ENCODE assay signal across 16 mouse cellular contexts in genomic region chr19:55101659-55102058, GRCm38 (mm10). TPM values are rescaled to one million over a fixed set of nuclear protein-coding genes. Genes with fewer than 3 reads are reported as not detected.
DNase-seq lines count a peak whose midpoint lies in the region; ATAC-seq and TF ChIP-seq lines count a peak whose summit lies in the region.
"Had no signal": no experiment of that assay in that cellular context is flagged by ENCODE, and none has a peak within 500 bp of the region (broad histone marks: within the 10 kb centered on the region; RNA-seq: fewer than 3 reads in every experiment).

No protein-coding gene starts in this region.

- WGBS in heart, postnatal 0 days: 68% methylated on average over 4 of the region's 4 CpGs
- 80% methylated on average over 4 of the region's 4 CpGs for WGBS in heart, embryonic 12.5 days
- WGBS in lung, embryonic 14.5 days: 67% methylated on average over 4 of the region's 4 CpGs

- no peak for TF ChIP-seq POLR2A in myocyte (IDR thresholded peaks at IDR 0.05; ENCODE audit: insufficient read length, low read depth)

- H3K36me3 ChIP-seq in heart, postnatal 0 days (replicated peaks; ENCODE audit: control insufficient read depth, insufficient read depth, low read length): no peaks in the 10 kb centered on the region
- H3K36me3 ChIP-seq in heart, embryonic 12.5 days: no peaks in the 10 kb centered on the region
- no peaks in the 10 kb centered on the region for H3K36me3 ChIP-seq in lung, embryonic 14.5 days (ENCODE audit: insufficient read depth)
- H3K36me3 ChIP-seq in myocyte (ENCODE audit: control insufficient read depth, insufficient read depth): no peaks in the 10 kb centered on the region
- H3K36me3 ChIP-seq: limb, embryonic 10.5 days had no signal

- no peak for TF ChIP-seq CTCF in heart, postnatal 0 days (IDR thresholded peaks at IDR 0.05; ENCODE audit: low read depth)
- TF ChIP-seq CTCF in lung, embryonic 14.5 days (IDR thresholded peaks at IDR 0.05; ENCODE audit: low read depth): no peak

- H3K9ac ChIP-seq in heart, postnatal 0 days (replicated peaks; ENCODE audit: low read depth, low read length): no peak overlapping the region
- H3K9ac ChIP-seq in heart, embryonic 12.5 days: no peak overlapping the region
- H3K9ac ChIP-seq in lung, embryonic 14.5 days: no peak overlapping the region
- H3K9ac ChIP-seq: heart, embryonic 13.5 days had no signal

- TF ChIP-seq EP300 in heart, postnatal 0 days (IDR thresholded peaks at IDR 0.05; ENCODE audit: low read depth): no peak

- H3K27ac ChIP-seq in heart, postnatal 0 days (ENCODE audit: low read depth): no peak overlapping the region
- no peak overlapping the region for H3K27ac ChIP-seq in heart, embryonic 12.5 days (ENCODE audit: poor library complexity, severe bottlenecking)
- H3K27ac ChIP-seq in lung, embryonic 14.5 days (ENCODE audit: low read depth): no peak overlapping the region
- H3K27ac ChIP-seq: heart, embryonic 13.5 days; limb, embryonic 10.5 days had no signal

- peaks cover 4% of the 10 kb centered on the region for H3K79me2 ChIP-seq in myocyte (ENCODE audit: control insufficient read depth, insufficient read depth)

- H3ac ChIP-seq in myocyte (ENCODE audit: control insufficient read depth, insufficient read length): no peak overlapping the region

- no peak for ATAC-seq in heart, postnatal 0 days (ENCODE audit: insufficient read depth, low read depth)
- no peak for ATAC-seq in heart, embryonic 12.5 days (ENCODE audit: insufficient number of reproducible peaks, low FRiP score)
- no peak for ATAC-seq in lung, embryonic 14.5 days (ENCODE audit: insufficient read depth)
- ATAC-seq: forebrain, embryonic 16.5 days; midbrain, embryonic 16.5 days had no signal

- no peak for DNase-seq in heart, postnatal 0 days (ENCODE audit: low spot score)
- DNase-seq in lung, embryonic 14.5 days: no peak
- no peak for DNase-seq in lung, postnatal 36 days
- peak; percentile 31 for DNase-seq in T-cell, adult 2 months (ENCODE audit: low spot score)
- no peak for DNase-seq in right cerebral cortex, postnatal 14 days
- DNase-seq: cerebellum, adult 9-10 months; embryo, embryonic 11 days; gastrocnemius, postnatal 10 days; kidney, postnatal 14 days; right cerebral cortex, adult 18-20 months had no signal

- no peaks in the 10 kb centered on the region for H3K9me3 ChIP-seq in heart, postnatal 0 days (replicated peaks; ENCODE audit: control insufficient read depth, low read length)
- no peaks in the 10 kb centered on the region for H3K9me3 ChIP-seq in heart, embryonic 12.5 days (replicated peaks)
- H3K9me3 ChIP-seq in lung, embryonic 14.5 days (ENCODE audit: low read depth, low read length): no peaks in the 10 kb centered on the region
- H3K9me3 ChIP-seq: heart, embryonic 13.5 days; limb, embryonic 10.5 days had no signal

- peaks cover 23% of the 10 kb centered on the region for H3K4me1 ChIP-seq in heart, postnatal 0 days (ENCODE audit: control insufficient read depth, insufficient read depth)
- peaks cover 21% of the 10 kb centered on the region for H3K4me1 ChIP-seq in heart, embryonic 12.5 days (replicated peaks)
- peaks cover 17% of the 10 kb centered on the region for H3K4me1 ChIP-seq in lung, embryonic 14.5 days (ENCODE audit: insufficient read depth)

- peak overlapping the region; percentile 60 for H3K4me2 ChIP-seq in heart, postnatal 0 days (ENCODE audit: low read depth, low read length)
- no peak overlapping the region for H3K4me2 ChIP-seq in heart, embryonic 12.5 days
- peak overlapping the region; percentile 47 for H3K4me2 ChIP-seq in lung, embryonic 14.5 days
- H3K4me2 ChIP-seq in myocyte (ENCODE audit: low read depth): peak overlapping the region; percentile 86

- peak overlapping the region; percentile 41 for H3K4me3 ChIP-seq in heart, postnatal 0 days (ENCODE audit: low read depth, low read length)
- H3K4me3 ChIP-seq in heart, embryonic 12.5 days: no peak overlapping the region
- H3K4me3 ChIP-seq in lung, embryonic 14.5 days (ENCODE audit: low read depth, low read length): no peak overlapping the region; the same call in 1 of the 2 replicates
- peak overlapping the region; percentile 18 for H3K4me3 ChIP-seq in myocyte
- H3K4me3 ChIP-seq: heart, embryonic 13.5 days; limb, embryonic 10.5 days had no signal

- no peaks in the 10 kb centered on the region for H3K27me3 ChIP-seq in heart, postnatal 0 days (ENCODE audit: control insufficient read depth, insufficient read depth, low read length)
- no peaks in the 10 kb centered on the region for H3K27me3 ChIP-seq in heart, embryonic 12.5 days (replicated peaks)
- no peaks in the 10 kb centered on the region for H3K27me3 ChIP-seq in lung, embryonic 14.5 days (ENCODE audit: insufficient read depth, low read length)
- H3K27me3 ChIP-seq in myocyte (ENCODE audit: control insufficient read depth, insufficient read depth, insufficient read length): no peaks in the 10 kb centered on the region
- H3K27me3 ChIP-seq: heart, embryonic 13.5 days had no signal

TF ChIP-seq in myocyte, 11 proteins besides CTCF, POLR2A, EP300 and RAD21:
- TF ChIP-seq MYOD1 (IDR thresholded peaks at IDR 0.05; ENCODE audit: control insufficient read depth in 1 of 3, insufficient read length in 2 of 3, low read depth in 2 of 3) (no peak), E2F4 (IDR thresholded peaks at IDR 0.05; ENCODE audit: insufficient read depth) (no peak), CEBPB (IDR thresholded peaks at IDR 0.05; ENCODE audit: insufficient read depth, poor library complexity, severe bottlenecking) (no peak), MYOG (IDR thresholded peaks at IDR 0.05; ENCODE audit: control insufficient read depth in 1 of 3, insufficient read depth in 1 of 3, insufficient read length in 2 of 3, low read depth in 2 of 3) (no peak), TCF12 (IDR thresholded peaks at IDR 0.05; ENCODE audit: insufficient read depth, poor library complexity, severe bottlenecking) (no peak), POLR2AphosphoS2 (IDR thresholded peaks at IDR 0.05; ENCODE audit: insufficient read length, low read depth) (no peak), USF1 (IDR thresholded peaks at IDR 0.05; ENCODE audit: low read depth) (no peak), REST (IDR thresholded peaks at IDR 0.05; ENCODE audit: insufficient read depth, insufficient read length) (no peak), MAX (IDR thresholded peaks at IDR 0.05; ENCODE audit: low read depth) (no peak), SRF (IDR thresholded peaks at IDR 0.05; ENCODE audit: control insufficient read depth, insufficient read length, low read depth) (no peak), TCF3 (IDR thresholded peaks at IDR 0.05; ENCODE audit: insufficient read length, low read depth) (no peak)

RNA-seq across cellular contexts. Expression of gene Gpam, which starts 25.4 kb away (rescaled TPM):
- total RNA-seq in heart, postnatal 0 days (2014; rRNA removed; ENCODE audit: low replicate concordance): 38.6 and 60.2 TPM in 2 replicates
- polyA plus RNA-seq in heart, postnatal 0 days (2015; fragmentation: Nextera tagmentation; extraction: Ambion mirVana): 14.7 and 15.7 TPM in 2 replicates
- polyA plus RNA-seq in heart, embryonic 12.5 days (2016; fragmentation: Nextera tagmentation; extraction: Ambion mirVana): 11.9 and 12.8 TPM in 2 replicates
- polyA plus RNA-seq in lung, embryonic 14.5 days (2014; fragmentation: Nextera tagmentation; extraction: Ambion mirVana): 29.4 and 31.0 TPM in 2 replicates
- 18.1 TPM for polyA plus RNA-seq in myocyte (2012; fragmentation: generic; extraction: Trizol)

Comparison
In these comparisons a context has a peak if more than half of its experiments do, and no peak if none do; other contexts are left out.
1. H3K4me3 ChIP-seq: peak in heart, postnatal 0 days (single experiment) and myocyte (single experiment); none in heart, embryonic 12.5 days (single experiment) and lung, embryonic 14.5 days (single experiment).